ENCODE assay signal across 7 mouse cellular contexts in genomic region chr12:84970428-84971096, GRCm38 (mm10). TPM values are rescaled to one million over a fixed set of nuclear protein-coding genes. Genes with fewer than 3 reads are reported as not detected.
DNase-seq lines count a peak whose midpoint lies in the region; ATAC-seq lines count a peak whose summit lies in the region.

Gene Fcf1 (plus strand): TSS chr12:84970897.
Gene Arel1 (minus strand): TSS chr12:84970900.

- H3K9ac ChIP-seq in intestine, embryonic 15.5 days = peak within 1 kb of the TSS; percentile 64

- peaks cover 13% of the 10 kb centered on the region for H3K4me1 ChIP-seq in intestine, embryonic 15.5 days (replicated peaks)
- peaks cover 18% of the 10 kb centered on the region for H3K4me1 ChIP-seq in midbrain, embryonic 10.5 days

- ATAC-seq in intestine, embryonic 15.5 days = peak; percentile 92

- peak within 1 kb of the TSS; percentile 60 for H3K4me3 ChIP-seq in intestine, embryonic 15.5 days (replicated peaks)
- peak within 1 kb of the TSS; percentile 91 for H3K4me3 ChIP-seq in midbrain, embryonic 10.5 days

- H3K36me3 ChIP-seq in intestine, embryonic 15.5 days = peaks cover 19% of the 10 kb centered on the region
- H3K36me3 ChIP-seq in midbrain, embryonic 10.5 days = peaks cover 30% of the 10 kb centered on the region

- no peaks in the 10 kb centered on the region for H3K9me3 ChIP-seq in intestine, embryonic 15.5 days
- no peaks in the 10 kb centered on the region for H3K9me3 ChIP-seq in midbrain, embryonic 10.5 days (replicated peaks)

- intact Hi-C loops in gastrocnemius, postnatal 36 days (cut with DNase I) = no loop called here
- intact Hi-C loops in left cerebral cortex, postnatal 25 days (cut with DNase I) = loop anchor here (1.0 kb wide), 1 partner anchor 26 kb away; the partner anchor contains the start of gene Ylpm1

- H3K4me2 ChIP-seq in intestine, embryonic 15.5 days (replicated peaks) = peak within 1 kb of the TSS; percentile 88

- no peaks in the 10 kb centered on the region for H3K27me3 ChIP-seq in intestine, embryonic 15.5 days (replicated peaks)
- no peaks in the 10 kb centered on the region for H3K27me3 ChIP-seq in midbrain, embryonic 10.5 days (ENCODE audit: low read depth, poor library complexity, severe bottlenecking)

- under 1% methylated on average over 42 of the region's 42 CpGs for WGBS in intestine, embryonic 15.5 days
- WGBS in midbrain, embryonic 10.5 days = 0% methylated on average over 42 of the region's 42 CpGs

- H3K27ac ChIP-seq in intestine, embryonic 15.5 days = no peak within 1 kb of the TSS
- peak within 1 kb of the TSS; percentile 88 for H3K27ac ChIP-seq in midbrain, embryonic 10.5 days (replicated peaks)

- peak; percentile 82 to 84 for DNase-seq in adrenal gland, adult 18-20 months (ENCODE audit: low spot score in 2 of 2)
- DNase-seq in embryo, embryonic 11 days = peak; percentile 95
- peak; percentile 78 to 84 for DNase-seq in gastrocnemius, postnatal 36 days
- DNase-seq in left cerebral cortex, postnatal 25 days (ENCODE audit: low spot score in 2 of 2) = peak; percentile 91 to 96
- DNase-seq in midbrain, embryonic 10.5 days (ENCODE audit: low spot score) = peak; percentile 89
- peak; percentile 83 for DNase-seq in right cerebral cortex, postnatal 4 days

RNA-seq across cellular contexts. Expression of gene Fcf1, which starts in this region (rescaled TPM):
- total RNA-seq in adrenal gland, adult 18-20 months (2021) = 10 to 100 TPM; 83.5 to 86.1 TPM
- 10 to 100 TPM; 25.0 to 28.1 TPM for total RNA-seq in gastrocnemius, postnatal 36 days (2021)
- polyA plus RNA-seq in intestine, embryonic 15.5 days (2015; fragmentation: Nextera tagmentation; extraction: Ambion mirVana) = 134 and 141 TPM in 2 replicates
- 10 to 100 TPM; 28.6 to 38.3 TPM for total RNA-seq in left cerebral cortex, postnatal 25 days (2021)
- polyA plus RNA-seq in midbrain, embryonic 10.5 days (2016; fragmentation: Nextera tagmentation; extraction: Ambion mirVana) = 169 and 182 TPM in 2 replicates

RNA-seq across cellular contexts. Expression of gene Arel1, which starts in this region (rescaled TPM):
- total RNA-seq in adrenal gland, adult 18-20 months (2021) = 10 to 100 TPM; 32.0 to 33.0 TPM
- total RNA-seq in gastrocnemius, postnatal 36 days (2021) = 10 to 100 TPM; 19.7 to 26.1 TPM
- polyA plus RNA-seq in intestine, embryonic 15.5 days (2015; fragmentation: Nextera tagmentation; extraction: Ambion mirVana) = 8.7 and 9.3 TPM in 2 replicates
- 100 to 1,000 TPM; 101 to 120 TPM for total RNA-seq in left cerebral cortex, postnatal 25 days (2021)
- polyA plus RNA-seq in midbrain, embryonic 10.5 days (2016; fragmentation: Nextera tagmentation; extraction: Ambion mirVana) = 16.0 and 20.8 TPM in 2 replicates
